Comparison of ENCODE assay signal across 12 mouse cellular contexts in genomic region chr7:24889431-24890220, GRCm38 (mm10). TPM values are rescaled to one million over a fixed set of nuclear protein-coding genes. Genes with fewer than 3 reads are reported as not detected.
A peak's percentile ranks its signal among the peaks of the same experiment; 100 is the strongest.
DNase-seq lines count a peak whose midpoint lies in the region; ATAC-seq lines count a peak whose summit lies in the region.
"Had no signal": no experiment of that assay in that cellular context is flagged by ENCODE, and none has a peak within 500 bp of the region (broad histone marks: within the 10 kb centered on the region; RNA-seq: fewer than 3 reads in every experiment).

No protein-coding gene starts in this region.

- no peaks in the 10 kb centered on the region for H3K9me3 ChIP-seq in forebrain, embryonic 10.5 days
- no peaks in the 10 kb centered on the region for H3K9me3 ChIP-seq in forebrain, embryonic 14.5 days (replicated peaks; ENCODE audit: control insufficient read depth, low read length)
- H3K9me3 ChIP-seq in midbrain, embryonic 11.5 days (ENCODE audit: control insufficient read depth, low read length): no peaks in the 10 kb centered on the region
- no peaks in the 10 kb centered on the region for H3K9me3 ChIP-seq in midbrain, embryonic 14.5 days (ENCODE audit: control insufficient read depth, low read length)
- H3K9me3 ChIP-seq: limb, embryonic 12.5 days had no signal

- 0 out of 2 replicates have a peak overlapping the region, but pooled peaks have one; percentile 15 for H3K27ac ChIP-seq in forebrain, embryonic 10.5 days
- no peak overlapping the region for H3K27ac ChIP-seq in forebrain, embryonic 14.5 days (ENCODE audit: low read depth, low read length)
- H3K27ac ChIP-seq in midbrain, embryonic 11.5 days (ENCODE audit: low read depth, low read length): no peak overlapping the region; the same call in 1 of the 2 replicates
- no peak overlapping the region for H3K27ac ChIP-seq in midbrain, embryonic 14.5 days (replicated peaks; ENCODE audit: low read depth, low read length)
- H3K27ac ChIP-seq: limb, embryonic 12.5 days had no signal

- peaks cover 34% of the 10 kb centered on the region for H3K4me1 ChIP-seq in forebrain, embryonic 10.5 days
- peaks cover 12% of the 10 kb centered on the region; the same call in 1 of the 2 replicates for H3K4me1 ChIP-seq in forebrain, embryonic 14.5 days (ENCODE audit: control insufficient read depth, insufficient read depth, low read length)
- H3K4me1 ChIP-seq in midbrain, embryonic 11.5 days (ENCODE audit: control insufficient read depth, insufficient read depth, low read length): peaks cover 21% of the 10 kb centered on the region
- H3K4me1 ChIP-seq in midbrain, embryonic 14.5 days (ENCODE audit: control insufficient read depth, insufficient read depth, low read length): peaks cover 13% of the 10 kb centered on the region

- WGBS in forebrain, embryonic 10.5 days: 85% methylated on average over 6 of the region's 6 CpGs
- 83% methylated on average over 6 of the region's 6 CpGs for WGBS in forebrain, embryonic 14.5 days
- 85% methylated on average over 6 of the region's 6 CpGs for WGBS in midbrain, embryonic 11.5 days
- WGBS in midbrain, embryonic 14.5 days: 85% methylated on average over 6 of the region's 6 CpGs

- no peak overlapping the region for H3K4me2 ChIP-seq in forebrain, embryonic 14.5 days (ENCODE audit: low read length)
- H3K4me2 ChIP-seq in midbrain, embryonic 11.5 days: no peak overlapping the region
- no peak overlapping the region for H3K4me2 ChIP-seq in midbrain, embryonic 14.5 days (ENCODE audit: low read length)
- H3K4me2 ChIP-seq: limb, embryonic 12.5 days had no signal

- peak overlapping the region; percentile 0; the same call in 1 of the 2 replicates for H3K4me3 ChIP-seq in forebrain, embryonic 10.5 days
- H3K4me3 ChIP-seq in forebrain, embryonic 14.5 days (ENCODE audit: low read depth, low read length): no peak overlapping the region
- no peak overlapping the region for H3K4me3 ChIP-seq in midbrain, embryonic 11.5 days (ENCODE audit: low read depth, low read length)
- H3K4me3 ChIP-seq in midbrain, embryonic 14.5 days (replicated peaks; ENCODE audit: low read depth, low read length): no peak overlapping the region
- H3K4me3 ChIP-seq: limb, embryonic 12.5 days; myocyte had no signal

- no peaks in the 10 kb centered on the region for H3K27me3 ChIP-seq in forebrain, embryonic 10.5 days (ENCODE audit: poor library complexity, severe bottlenecking)
- H3K27me3 ChIP-seq in forebrain, embryonic 14.5 days (replicated peaks; ENCODE audit: control insufficient read depth, insufficient read depth, low read length): no peaks in the 10 kb centered on the region
- H3K27me3 ChIP-seq in midbrain, embryonic 11.5 days (ENCODE audit: control insufficient read depth, insufficient read depth, low read length): no peaks in the 10 kb centered on the region
- no peaks in the 10 kb centered on the region for H3K27me3 ChIP-seq in midbrain, embryonic 14.5 days (ENCODE audit: control insufficient read depth, insufficient read depth, low read length)
- H3K27me3 ChIP-seq: limb, embryonic 12.5 days had no signal

- peaks cover 67% of the 10 kb centered on the region for H3K36me3 ChIP-seq in forebrain, embryonic 10.5 days (replicated peaks)
- H3K36me3 ChIP-seq in forebrain, embryonic 14.5 days (ENCODE audit: control insufficient read depth, insufficient read depth, low read length): peaks cover 62% of the 10 kb centered on the region
- H3K36me3 ChIP-seq in midbrain, embryonic 11.5 days (ENCODE audit: control insufficient read depth, insufficient read depth, low read length): peaks cover 23% of the 10 kb centered on the region
- peaks cover 49% of the 10 kb centered on the region for H3K36me3 ChIP-seq in midbrain, embryonic 14.5 days (ENCODE audit: control insufficient read depth, insufficient read depth, low read length)

- no peak for ATAC-seq in forebrain, embryonic 14.5 days
- ATAC-seq in midbrain, embryonic 11.5 days (ENCODE audit: low FRiP score): peak; percentile 17; the same call in 1 of the 2 replicates
- ATAC-seq in midbrain, embryonic 14.5 days (ENCODE audit: low FRiP score, low TSS enrichment): no peak
- peak; percentile 5 for ATAC-seq in megakaryocyte-erythroid progenitor cell, adult 5-6 weeks (replicated peaks; ENCODE audit: low FRiP score, low TSS enrichment, poor library complexity, severe bottlenecking)

- DNase-seq in forebrain, embryonic 10.5 days (ENCODE audit: extremely low spot score, low spot score): no peak
- DNase-seq in forebrain, embryonic 14.5 days (ENCODE audit: low spot score): no peak
- DNase-seq in midbrain, embryonic 11.5 days (ENCODE audit: low spot score, missing footprints): peak; percentile 82
- DNase-seq in midbrain, embryonic 14.5 days: no peak
- peak; percentile 80 to 89 for DNase-seq in kidney, adult 8-10 months
- DNase-seq in cerebellum, adult 18-20 months: no peak
- no peak for DNase-seq in layer of hippocampus, adult 11-12 months (ENCODE audit: low spot score)

- no peak overlapping the region for H3K9ac ChIP-seq in forebrain, embryonic 14.5 days (ENCODE audit: low read length)
- H3K9ac ChIP-seq in midbrain, embryonic 11.5 days (ENCODE audit: low read length): no peak overlapping the region
- no peak overlapping the region for H3K9ac ChIP-seq in midbrain, embryonic 14.5 days (replicated peaks; ENCODE audit: low read length)
- H3K9ac ChIP-seq: limb, embryonic 12.5 days had no signal

RNA-seq across cellular contexts. Expression of gene Rps19, which starts 5.5 kb away (rescaled TPM):
- 2,087 and 2,135 TPM in 2 replicates for polyA plus RNA-seq in forebrain, embryonic 10.5 days (2016; fragmentation: Nextera tagmentation; extraction: Ambion mirVana)
- polyA plus RNA-seq in forebrain, embryonic 14.5 days (2014; fragmentation: Nextera tagmentation; extraction: Ambion mirVana): 1,541 and 2,138 TPM in 2 replicates
- polyA plus RNA-seq in midbrain, embryonic 11.5 days (2014; fragmentation: Nextera tagmentation; extraction: Ambion mirVana): 1,753 and 1,929 TPM in 2 replicates
- polyA plus RNA-seq in midbrain, embryonic 14.5 days (2014; fragmentation: Nextera tagmentation; extraction: Ambion mirVana): 1,428 and 1,598 TPM in 2 replicates
- total RNA-seq in megakaryocyte-erythroid progenitor cell, adult 5-6 weeks (2014; fragmentation: Nextera tagmentation): 4,961 and 5,532 TPM in 2 replicates
- 979 and 1,008 TPM in 2 replicates for total RNA-seq in megakaryocyte-erythroid progenitor cell, adult 5-6 weeks (2017)

RNA-seq across cellular contexts. Expression of gene Cd79a, which starts 7.6 kb away (rescaled TPM):
- 0.25 and 0.55 TPM in 2 replicates for polyA plus RNA-seq in forebrain, embryonic 10.5 days (2016; fragmentation: Nextera tagmentation; extraction: Ambion mirVana)
- not detected in 2 replicates for polyA plus RNA-seq in forebrain, embryonic 14.5 days (2014; fragmentation: Nextera tagmentation; extraction: Ambion mirVana)
- 0.12 and 0.14 TPM in 2 replicates for polyA plus RNA-seq in midbrain, embryonic 11.5 days (2014; fragmentation: Nextera tagmentation; extraction: Ambion mirVana)
- 0.28 TPM in 1 of 2 replicates, not detected in the other for polyA plus RNA-seq in midbrain, embryonic 14.5 days (2014; fragmentation: Nextera tagmentation; extraction: Ambion mirVana)
- 1.5 and 29.5 TPM in 2 replicates for total RNA-seq in megakaryocyte-erythroid progenitor cell, adult 5-6 weeks (2014; fragmentation: Nextera tagmentation)
- total RNA-seq in megakaryocyte-erythroid progenitor cell, adult 5-6 weeks (2017): 4.4 TPM in 1 of 2 replicates, not detected in the other

RNA-seq across cellular contexts. Expression of gene Arhgef1, which starts 13.1 kb away (rescaled TPM):
- polyA plus RNA-seq in forebrain, embryonic 10.5 days (2016; fragmentation: Nextera tagmentation; extraction: Ambion mirVana): 58.2 and 59.2 TPM in 2 replicates
- polyA plus RNA-seq in forebrain, embryonic 14.5 days (2014; fragmentation: Nextera tagmentation; extraction: Ambion mirVana): 26.9 and 41.3 TPM in 2 replicates
- polyA plus RNA-seq in midbrain, embryonic 11.5 days (2014; fragmentation: Nextera tagmentation; extraction: Ambion mirVana): 37.7 and 38.1 TPM in 2 replicates
- polyA plus RNA-seq in midbrain, embryonic 14.5 days (2014; fragmentation: Nextera tagmentation; extraction: Ambion mirVana): 44.7 and 51.0 TPM in 2 replicates
- 104 and 120 TPM in 2 replicates for total RNA-seq in megakaryocyte-erythroid progenitor cell, adult 5-6 weeks (2014; fragmentation: Nextera tagmentation)
- total RNA-seq in megakaryocyte-erythroid progenitor cell, adult 5-6 weeks (2017): 21.9 and 32.8 TPM in 2 replicates

RNA-seq across cellular contexts. Expression of gene Dmrtc2, which starts 19.8 kb away (rescaled TPM):
- polyA plus RNA-seq in forebrain, embryonic 10.5 days (2016; fragmentation: Nextera tagmentation; extraction: Ambion mirVana): not detected in 2 replicates
- not detected in 2 replicates for polyA plus RNA-seq in forebrain, embryonic 14.5 days (2014; fragmentation: Nextera tagmentation; extraction: Ambion mirVana)
- not detected in 2 replicates for polyA plus RNA-seq in midbrain, embryonic 11.5 days (2014; fragmentation: Nextera tagmentation; extraction: Ambion mirVana)
- not detected in 2 replicates for polyA plus RNA-seq in midbrain, embryonic 14.5 days (2014; fragmentation: Nextera tagmentation; extraction: Ambion mirVana)
- not detected in 2 replicates for total RNA-seq in megakaryocyte-erythroid progenitor cell, adult 5-6 weeks (2014; fragmentation: Nextera tagmentation)
- not detected in 2 replicates for total RNA-seq in megakaryocyte-erythroid progenitor cell, adult 5-6 weeks (2017)
- total RNA-seq: heart, postnatal 14 days had no signal
- polyA plus RNA-seq: activated CD4-positive, CD25-positive, alpha-beta regulatory T cell, adult 4 months; limb, embryonic 12.5 days; myocyte had no signal

RNA-seq across cellular contexts. Expression of gene Lypd4, which starts 19.9 kb away (rescaled TPM):
- polyA plus RNA-seq in forebrain, embryonic 10.5 days (2016; fragmentation: Nextera tagmentation; extraction: Ambion mirVana): not detected in 2 replicates
- not detected in 2 replicates for polyA plus RNA-seq in forebrain, embryonic 14.5 days (2014; fragmentation: Nextera tagmentation; extraction: Ambion mirVana)
- not detected in 2 replicates for polyA plus RNA-seq in midbrain, embryonic 11.5 days (2014; fragmentation: Nextera tagmentation; extraction: Ambion mirVana)
- not detected in 2 replicates for polyA plus RNA-seq in midbrain, embryonic 14.5 days (2014; fragmentation: Nextera tagmentation; extraction: Ambion mirVana)
- total RNA-seq in megakaryocyte-erythroid progenitor cell, adult 5-6 weeks (2014; fragmentation: Nextera tagmentation): not detected in 2 replicates
- total RNA-seq in megakaryocyte-erythroid progenitor cell, adult 5-6 weeks (2017): not detected in 2 replicates
- total RNA-seq: heart, postnatal 14 days had no signal
- polyA plus RNA-seq: activated CD4-positive, CD25-positive, alpha-beta regulatory T cell, adult 4 months; limb, embryonic 12.5 days; myocyte had no signal

Comparison
In these comparisons a context has a peak if more than half of its experiments do, and no peak if none do; other contexts are left out.
1. DNase-seq: peak in midbrain, embryonic 11.5 days (single experiment) and kidney, adult 8-10 months (2 of 2); none in forebrain, embryonic 10.5 days (single experiment), forebrain, embryonic 14.5 days (single experiment), midbrain, embryonic 14.5 days (single experiment), cerebellum, adult 18-20 months (0 of 2) and layer of hippocampus, adult 11-12 months (single experiment).
2. ATAC-seq: peak in midbrain, embryonic 11.5 days (single experiment) and megakaryocyte-erythroid progenitor cell, adult 5-6 weeks (single experiment); none in forebrain, embryonic 14.5 days (single experiment) and midbrain, embryonic 14.5 days (single experiment).